Mouse (Mus musculus) C2C12 (cell line): ENCODE results near the gene Xrcc1.

Experiments
- CEBPB ChIP-seq: IDR thresholded peaks from one replicate; pipeline ENCODE4 v1.6.1; 2011; ENCODE audit warnings: low read depth, mild to moderate bottlenecking, control low read depth, moderate library complexity
- CTCF ChIP-seq: IDR thresholded peaks from one replicate; pipeline ENCODE4 v1.5.1; 2011; ENCODE audit not compliant: control insufficient read depth, insufficient read depth, insufficient read length
- FOSL1 ChIP-seq: IDR thresholded peaks from one replicate; pipeline ENCODE4 v1.8.0; 2011; ENCODE audit warnings: mild to moderate bottlenecking, low read length; ENCODE audit not compliant: poor library complexity, insufficient read depth, severe bottlenecking
- MAX ChIP-seq: IDR thresholded peaks from one replicate; pipeline ENCODE4 v1.6.1; 2011; ENCODE audit warnings: mild to moderate bottlenecking, control low read depth
- MYOD1 ChIP-seq: IDR thresholded peaks from one replicate; pipeline ENCODE4 v1.6.1; 2011; ENCODE audit warnings: low read depth; ENCODE audit not compliant: control insufficient read depth, insufficient read length
- MYOG ChIP-seq: IDR thresholded peaks from one replicate; pipeline ENCODE4 v1.6.1; 2011; ENCODE audit not compliant: control insufficient read depth, insufficient read length; ENCODE audit errors: extremely low read depth
- USF1 ChIP-seq: IDR thresholded peaks from one replicate; pipeline ENCODE4 v1.6.1; 2011; ENCODE audit warnings: low read depth, mild to moderate bottlenecking, control low read depth, moderate library complexity

DNA sequence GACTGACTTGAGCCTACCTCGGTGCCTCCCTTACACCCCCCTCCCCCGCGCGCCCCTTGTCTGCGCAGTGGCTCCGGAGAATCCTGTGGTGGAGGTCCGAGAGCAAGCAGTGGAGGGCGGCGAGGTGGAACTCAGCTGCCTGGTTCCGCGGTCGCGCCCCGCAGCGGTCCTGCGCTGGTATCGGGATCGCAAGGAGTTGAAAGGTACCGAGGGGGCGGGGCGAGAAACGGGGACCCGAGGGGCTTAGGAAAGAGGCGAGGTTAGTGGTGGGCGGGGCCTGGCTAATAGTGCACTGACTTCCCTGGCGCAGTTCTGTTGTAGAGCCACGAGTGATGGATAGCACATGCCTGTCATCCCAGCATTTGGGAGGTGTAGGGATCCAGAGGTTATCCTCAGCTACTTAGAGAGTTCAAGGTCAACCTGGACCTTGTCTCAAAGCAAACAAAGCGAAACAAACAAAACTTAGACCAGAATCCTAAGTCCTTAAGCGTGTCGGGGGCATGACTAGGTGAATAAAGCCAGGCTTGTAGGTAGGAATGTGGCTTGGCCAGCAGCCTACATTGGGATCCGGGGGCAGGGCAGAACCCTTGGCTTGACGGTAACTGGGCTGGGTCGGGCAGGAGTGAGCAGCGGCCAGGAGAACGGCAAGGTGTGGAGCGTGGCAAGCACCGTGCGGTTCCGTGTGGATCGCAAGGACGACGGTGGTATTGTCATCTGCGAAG is 46.1 kb upstream of the Xrcc1 start:
- TF ChIP-seq CTCF (no peak), USF1 (no peak), MYOG (no peak), MYOD1 (no peak), CEBPB (no peak), FOSL1 (no peak), MAX (no peak)
